Mouse (Mus musculus) right cerebral cortex, postnatal 36 days (tissue): Measurements from ENCODE around the gene Snap47.

Experiments
- DNase-seq, 2 experiments: peaks; one replicate each; pipeline ENCODE4 v3.0.0; 2022; ENCODE audit warnings: low spot score in 2 of 2, mixed read lengths in 1 of 2

Gene Snap47

DNA sequence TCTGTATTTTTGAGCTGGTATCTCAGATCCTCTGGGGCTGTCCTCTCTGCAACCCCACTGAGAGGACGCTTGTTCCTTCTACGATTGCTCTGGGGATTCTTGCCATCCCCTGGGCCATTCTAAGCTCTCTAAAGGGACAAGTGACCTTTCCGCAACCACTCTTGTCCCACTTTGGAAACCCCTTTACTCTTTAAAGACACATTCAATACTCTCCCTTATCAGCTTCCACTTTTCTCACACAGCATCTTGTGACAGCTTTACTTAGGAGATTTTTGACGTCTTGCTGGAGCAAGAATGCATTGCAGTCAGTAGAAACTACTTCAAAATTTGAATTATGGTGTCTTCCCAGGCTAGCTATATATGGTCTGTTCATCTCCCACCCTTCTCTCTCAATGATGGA is at the start of gene Snap47:
TSS of gene Snap47 (minus strand) at position 101 of the 400 bp plus-strand sequence.
- DNase-seq: no peak

DNA sequence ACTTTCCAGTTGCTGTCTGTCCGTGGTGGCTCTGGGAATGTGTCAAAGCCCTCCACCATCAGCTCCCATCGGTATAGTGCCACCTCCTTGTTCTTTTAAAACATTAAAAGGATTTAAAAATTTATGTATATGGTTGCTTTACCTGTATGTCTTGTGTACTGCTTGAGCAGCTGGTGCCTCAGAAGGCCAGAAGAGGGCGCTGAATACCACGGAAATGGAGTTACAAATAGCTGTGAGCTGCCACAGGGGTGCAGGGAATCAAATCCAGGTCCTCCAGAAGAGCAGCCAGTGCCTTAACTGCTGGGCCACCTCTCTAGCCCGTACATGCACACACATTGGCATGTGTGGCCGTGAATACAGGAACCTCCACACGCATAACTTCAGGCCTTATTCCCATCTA is 46.8 kb upstream of the Snap47 start:
- DNase-seq: no peak

DNA sequence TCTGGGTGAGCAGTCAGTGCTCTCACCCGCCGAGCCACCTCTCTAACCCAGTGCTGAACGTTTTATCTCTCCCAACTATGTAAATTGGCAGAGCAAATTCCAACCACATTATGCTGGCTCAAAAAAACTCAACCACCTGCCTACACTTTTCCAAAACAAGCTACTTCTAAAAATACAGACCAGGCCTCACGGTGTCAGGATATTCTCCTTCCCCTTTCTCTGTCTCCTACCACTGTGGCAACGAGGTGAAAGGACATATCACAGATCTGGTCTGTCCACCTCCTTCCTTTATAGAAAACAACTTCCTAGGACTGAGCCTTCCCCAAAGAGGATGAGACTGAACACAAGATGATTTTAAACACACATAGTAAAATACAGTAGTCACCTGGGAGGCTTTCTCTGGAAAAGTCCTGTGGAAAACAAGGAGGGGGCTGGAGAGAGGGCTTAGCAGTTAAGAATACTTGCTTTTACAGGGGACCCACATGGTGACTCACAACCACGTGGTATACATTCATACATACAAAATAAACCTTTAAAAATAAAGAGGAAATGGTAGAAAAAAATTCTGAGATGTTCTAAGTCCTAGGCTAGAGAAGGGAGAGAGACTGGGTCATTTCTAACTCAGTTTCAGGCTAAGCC is 45.8 kb upstream of the Snap47 start:
- peak in 1 of 2 experiments; percentile 48 for DNase-seq

DNA sequence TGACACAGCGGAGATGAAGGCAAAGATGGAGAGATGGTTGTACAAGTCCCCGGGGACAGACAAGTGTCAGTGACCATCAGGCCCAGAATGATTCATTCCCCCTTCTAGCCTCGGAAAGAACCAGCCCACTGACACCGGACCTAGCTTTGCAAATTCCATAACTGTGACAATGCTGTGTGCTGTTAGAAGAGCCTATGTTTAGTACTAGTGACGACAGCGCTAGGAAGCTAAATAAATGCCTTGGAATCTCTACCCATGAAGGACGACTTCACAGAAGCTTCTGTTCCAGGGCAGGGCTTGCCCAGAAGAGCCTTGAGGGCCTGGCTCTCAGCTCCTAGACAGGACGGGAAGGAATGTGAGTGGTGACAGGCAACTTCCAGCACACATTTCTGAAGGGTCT is 35.2 kb upstream of the Snap47 start:
- peak in 1 of 2 experiments; percentile 36 for DNase-seq

DNA sequence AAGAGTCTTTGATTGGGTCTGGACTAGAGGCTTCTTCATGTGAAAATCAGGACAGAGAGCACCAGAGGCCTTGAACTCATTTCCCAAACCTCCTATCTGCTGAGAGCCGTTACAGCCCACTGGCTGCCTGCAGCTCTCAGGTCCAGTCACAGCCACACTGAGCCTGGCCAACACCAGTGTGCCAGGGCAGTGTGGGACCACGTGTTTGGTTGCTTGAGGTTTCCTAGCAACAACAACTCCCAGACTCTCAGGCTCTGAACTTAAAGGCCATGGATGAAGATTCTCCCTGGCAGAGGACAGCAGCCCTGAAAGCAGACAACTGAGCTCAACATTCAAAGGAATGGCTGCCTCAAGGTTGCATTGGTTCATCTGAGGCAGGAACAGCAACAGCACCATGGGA is 34.7 kb upstream of the Snap47 start:
- DNase-seq: no peak

DNA sequence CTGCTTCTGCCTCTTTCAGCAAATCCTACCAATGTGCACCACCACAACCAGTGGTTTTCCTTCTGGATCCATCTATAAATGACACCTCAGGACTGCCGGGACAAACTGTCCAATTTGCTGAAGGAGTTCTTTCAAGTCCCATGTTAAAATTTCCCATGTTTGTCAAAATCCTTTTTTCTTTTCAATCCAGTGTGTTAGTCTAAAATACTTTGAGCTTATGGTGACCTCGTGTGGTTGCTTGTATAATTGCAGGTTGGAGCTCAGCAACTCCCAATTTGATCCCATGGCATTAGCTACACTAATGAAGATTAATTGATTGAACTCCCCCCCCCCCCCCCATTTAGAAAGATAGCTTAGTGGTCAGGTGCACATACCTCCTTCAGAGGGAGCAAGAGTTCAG is 32.2 kb upstream of the Snap47 start:
- DNase-seq: no peak

DNA sequence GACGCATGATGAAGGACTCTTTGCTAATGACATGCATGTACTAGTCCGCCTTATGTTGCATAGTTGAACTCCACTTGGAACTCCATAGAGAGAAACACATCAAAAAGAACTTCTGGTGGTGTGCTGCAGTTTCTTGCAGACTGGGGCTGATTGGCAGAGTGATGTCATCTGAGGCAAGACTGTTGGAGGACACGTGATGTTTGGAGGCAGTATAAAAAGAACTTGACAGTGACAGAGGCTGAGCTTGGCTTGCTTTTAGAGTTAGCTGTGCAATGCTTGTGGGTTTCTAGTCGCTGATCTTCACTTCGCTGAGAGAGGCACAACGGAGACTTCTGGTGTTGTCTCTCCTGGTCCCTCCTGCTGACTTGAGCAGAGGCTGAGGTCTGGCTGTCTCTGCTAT is 26.3 kb upstream of the Snap47 start:
- no peak for DNase-seq

DNA sequence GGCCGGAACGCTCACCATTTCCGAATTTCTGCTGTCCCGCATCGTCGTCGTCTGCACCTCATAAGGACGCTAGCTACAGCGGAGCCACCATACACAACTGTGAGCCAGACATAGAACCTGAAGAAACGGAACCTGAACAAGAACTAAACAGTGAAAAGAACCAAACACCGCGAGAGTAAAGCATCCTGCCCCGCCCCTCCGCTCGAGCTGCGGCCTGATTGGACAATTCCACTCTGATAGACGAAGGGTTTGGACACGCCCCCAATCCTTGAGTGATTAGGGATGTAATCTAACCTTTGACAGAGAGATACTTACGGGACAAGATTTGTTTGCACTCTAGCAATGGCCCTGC is 21.3 kb upstream of the Snap47 start, which contains the start of gene Zfp867:
TSS of gene Zfp867 (minus strand) at position 149 of the 352 bp plus-strand sequence.
- peak; percentile 85 to 88 for DNase-seq

DNA sequence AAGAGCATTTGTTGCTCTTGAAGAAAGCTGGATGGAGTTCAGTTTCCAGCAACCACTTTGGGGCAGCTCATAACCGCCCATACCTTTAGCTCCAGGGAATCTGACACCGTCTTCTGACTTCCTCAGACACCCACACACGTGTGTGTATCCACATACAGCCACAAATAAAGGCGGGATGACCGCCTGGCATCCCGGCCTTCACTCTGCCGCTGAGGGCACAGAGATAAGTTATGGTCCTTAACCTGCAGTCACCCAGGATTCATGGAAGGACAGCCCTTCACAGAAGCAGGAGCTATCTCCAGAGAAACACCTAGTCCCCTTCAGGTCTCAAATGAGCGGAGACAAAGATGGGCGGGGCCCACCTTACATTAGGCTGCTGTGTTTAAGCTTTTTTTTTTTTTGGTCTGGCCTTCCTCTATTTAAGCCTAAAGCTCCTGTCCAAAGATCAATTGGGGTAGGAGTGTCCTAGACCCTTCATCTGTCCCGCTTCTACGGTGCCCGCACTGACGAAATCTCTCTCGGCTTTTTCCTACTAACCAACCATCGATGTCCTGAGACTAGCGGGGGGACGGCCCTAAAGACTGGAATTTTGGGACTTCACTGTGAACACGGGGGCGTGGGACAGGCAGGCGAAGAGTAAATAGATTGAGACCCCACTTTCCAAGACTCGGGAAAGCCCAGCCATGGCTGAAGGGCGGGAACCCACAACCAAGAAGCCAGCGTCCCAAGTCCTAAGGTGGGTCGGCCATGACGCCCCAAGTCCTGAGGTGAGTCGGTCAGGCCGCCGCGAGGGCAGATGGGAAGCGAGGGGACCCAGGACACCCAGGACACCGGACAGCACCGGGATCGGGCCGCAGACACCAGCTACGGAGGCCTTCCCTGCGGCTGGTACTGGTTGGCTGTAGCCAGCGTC is 20.7 kb upstream of the Snap47 start:
- DNase-seq: no peak

DNA sequence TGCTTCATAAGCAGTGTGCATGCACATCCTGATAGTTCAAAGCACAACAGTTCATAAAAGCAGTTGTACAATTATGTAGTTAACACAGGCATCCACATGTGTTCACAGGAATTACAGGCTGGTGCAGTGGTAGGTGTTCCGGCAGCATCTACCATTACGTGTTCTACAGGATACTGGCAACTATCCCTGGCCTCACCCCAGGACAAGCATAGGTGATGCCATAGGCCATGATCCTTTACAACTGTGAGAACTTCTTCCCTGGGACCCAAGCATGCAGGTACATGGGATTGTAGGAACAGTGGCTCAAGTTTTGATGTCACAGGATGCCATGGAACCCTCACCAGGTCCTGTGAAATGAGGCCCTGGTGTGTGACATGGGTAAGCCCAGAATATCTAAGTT is 9.5 kb upstream of the Snap47 start:
- DNase-seq: no peak

DNA sequence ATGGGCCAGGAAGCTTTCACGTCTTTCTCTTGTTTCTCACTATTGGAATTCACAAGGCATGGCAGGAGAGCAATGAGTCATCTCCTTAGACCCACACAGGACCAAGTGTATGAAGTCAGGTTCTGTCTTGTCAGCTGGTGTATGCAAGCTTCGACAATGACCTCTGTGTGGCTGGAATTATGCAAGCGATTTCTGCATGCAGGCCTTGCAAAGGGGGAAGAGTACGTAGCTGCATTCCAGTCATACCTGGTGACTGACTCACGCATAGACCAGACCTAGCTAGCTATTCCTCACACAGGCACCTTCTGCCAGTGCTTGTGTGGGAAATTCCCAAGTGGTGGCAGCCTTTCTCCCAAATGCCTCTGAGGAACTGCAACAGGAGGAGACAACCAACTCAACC is 8.0 kb upstream of the Snap47 start:
- DNase-seq: no peak

DNA sequence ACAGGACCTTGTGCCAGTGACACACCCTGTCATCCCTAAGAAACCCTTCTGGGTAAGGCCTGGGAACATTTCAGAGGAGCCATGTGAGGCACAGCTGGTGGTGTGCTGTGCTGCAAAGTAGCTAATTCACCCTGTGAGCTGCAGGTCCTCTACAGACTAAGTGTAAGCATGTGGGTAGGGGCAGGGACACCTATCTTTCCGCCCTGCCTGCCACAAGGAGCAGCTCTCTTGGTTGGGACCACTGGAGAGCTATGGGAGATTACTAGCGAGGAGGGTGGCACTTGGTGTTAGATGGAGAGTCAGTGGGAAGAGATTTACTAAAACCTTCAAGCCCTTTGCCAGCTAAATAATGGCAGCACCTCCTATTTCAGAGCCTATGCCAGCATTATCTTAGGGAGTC is 5.9 kb upstream of the Snap47 start:
- DNase-seq: no peak

DNA sequence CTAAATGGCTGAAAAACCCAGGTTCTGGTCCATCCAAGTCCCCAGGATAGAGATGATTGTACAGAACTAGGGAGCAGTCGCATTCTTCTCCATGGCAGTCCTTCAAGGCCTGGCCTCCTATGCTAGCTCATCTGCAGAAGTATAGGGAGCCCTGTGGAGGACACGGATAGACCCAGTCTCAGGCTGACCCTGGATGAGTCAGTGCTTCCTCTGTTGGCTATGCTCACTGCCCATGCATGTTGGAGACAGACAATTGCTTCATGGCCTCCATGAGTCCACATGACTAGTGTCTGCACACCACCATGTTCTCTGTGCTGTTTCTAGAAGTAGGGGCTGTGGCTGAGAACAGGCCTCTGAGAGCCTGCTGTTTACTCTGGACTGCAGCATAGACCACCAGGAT is 5.4 kb upstream of the Snap47 start:
- no peak for DNase-seq

DNA sequence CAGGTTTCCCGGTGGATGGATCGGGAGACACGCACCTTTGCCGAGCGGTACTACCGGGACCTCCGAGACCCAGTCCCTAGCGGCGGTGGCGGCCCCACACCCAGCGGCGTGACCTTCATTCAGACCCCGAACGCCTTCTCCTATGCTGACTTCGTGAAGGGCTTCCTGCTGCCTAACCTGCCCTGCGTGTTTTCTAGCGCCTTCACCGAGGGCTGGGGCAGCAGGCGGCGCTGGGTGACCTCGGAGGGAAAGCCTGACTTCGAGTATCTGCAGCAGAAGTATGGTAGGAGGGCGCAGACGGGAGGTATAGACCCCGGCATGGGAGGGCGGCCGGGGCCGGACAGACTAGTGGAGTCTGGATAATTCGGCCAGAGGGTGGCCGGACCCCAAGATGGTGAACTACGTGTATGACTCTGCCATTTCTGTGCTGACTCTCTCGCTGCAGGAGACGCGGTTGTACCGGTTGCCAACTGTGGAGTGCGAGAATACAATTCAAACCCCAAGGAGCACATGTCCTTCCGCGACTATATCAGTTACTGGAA is 685 bp downstream of the Snap47 start:
- peak in 1 of 2 experiments; percentile 23 for DNase-seq

DNA sequence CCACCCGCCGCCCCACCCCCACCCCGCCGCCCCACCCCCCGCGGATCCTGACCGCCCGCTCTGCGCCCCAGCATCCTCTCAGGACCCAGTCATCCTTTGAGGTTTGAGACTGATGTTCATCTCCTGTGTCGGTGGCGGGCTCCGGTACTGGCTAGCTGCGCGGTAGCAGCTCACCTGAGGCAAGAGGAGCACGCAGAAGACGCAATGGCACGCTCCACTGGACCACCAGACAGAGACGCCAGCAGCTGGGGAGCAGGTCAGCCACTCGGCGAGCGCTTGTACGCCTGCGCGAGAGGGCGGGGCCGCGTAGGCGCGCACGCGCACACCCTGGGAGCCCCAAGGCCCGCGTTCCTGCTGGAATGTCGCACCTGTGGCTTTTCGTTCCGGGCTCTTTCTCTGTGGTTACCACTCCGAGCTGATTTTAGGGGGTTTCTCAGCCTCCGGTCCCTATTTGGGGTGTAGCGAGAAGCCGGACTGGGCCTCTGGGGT is 1.2 kb downstream of the Snap47 start, which contains the start of gene Jmjd4:
TSS of gene Jmjd4 (plus strand) at position 305 of the 489 bp plus-strand sequence.
- DNase-seq: peak; percentile 88 to 89

DNA sequence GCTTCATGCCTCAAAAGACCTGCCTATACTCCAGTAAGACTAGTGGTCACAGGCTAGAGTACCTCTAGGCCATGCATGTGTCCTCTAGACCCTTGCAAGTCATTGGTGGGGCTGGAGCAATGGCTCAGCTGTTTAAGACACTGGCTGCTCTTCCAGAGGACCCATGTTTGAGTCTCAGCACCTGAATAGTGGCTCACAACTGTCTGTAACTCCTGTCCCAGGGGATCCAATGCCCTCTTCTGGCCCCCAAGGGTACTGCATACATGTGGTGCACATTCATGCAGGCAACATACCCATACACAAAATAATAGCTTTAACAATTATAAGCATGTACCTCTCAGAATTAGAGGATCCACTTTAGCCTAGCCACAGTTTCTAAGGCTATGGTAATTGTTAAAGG is 7.9 kb downstream of the Snap47 start:
- no peak for DNase-seq

DNA sequence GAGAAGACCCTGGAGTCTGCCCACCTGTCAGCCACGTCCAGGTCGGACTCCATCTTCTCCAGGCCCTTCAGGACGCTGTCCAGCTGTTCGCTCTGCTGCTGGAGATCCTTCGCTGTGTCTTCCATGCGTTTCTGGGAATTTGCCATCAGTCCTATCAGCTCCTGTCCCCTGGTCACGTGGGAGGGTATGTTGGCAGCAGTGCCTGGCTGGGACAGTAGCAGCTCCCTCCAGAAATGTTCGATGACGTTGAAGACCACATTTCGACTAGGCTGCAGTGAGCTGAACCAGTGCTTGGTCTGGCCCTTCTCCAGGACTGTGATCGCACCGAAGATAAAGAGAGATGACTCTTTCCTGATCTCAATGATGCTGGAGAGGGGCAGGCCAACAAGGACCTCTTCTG is 13.0 kb downstream of the Snap47 start:
- no peak for DNase-seq

DNA sequence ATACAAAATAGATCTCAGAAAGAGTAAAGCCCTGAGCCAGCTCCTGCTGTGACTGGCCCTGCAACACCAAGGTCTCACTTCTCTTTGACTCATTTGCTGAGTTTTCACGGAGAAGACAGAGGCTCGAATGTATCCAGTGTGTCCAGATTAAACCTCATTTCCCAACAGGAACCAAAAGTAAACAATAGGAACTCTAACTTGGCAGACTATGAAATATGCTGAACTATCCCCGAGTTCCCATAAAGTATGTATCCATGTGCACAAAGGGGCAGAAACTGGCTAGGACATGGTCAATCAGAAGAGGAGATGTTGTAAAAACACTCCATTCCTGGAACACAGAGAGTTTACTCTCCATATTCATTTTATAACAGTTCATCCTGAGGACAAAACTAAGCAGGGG is 18.7 kb downstream of the Snap47 start:
- no peak for DNase-seq

DNA sequence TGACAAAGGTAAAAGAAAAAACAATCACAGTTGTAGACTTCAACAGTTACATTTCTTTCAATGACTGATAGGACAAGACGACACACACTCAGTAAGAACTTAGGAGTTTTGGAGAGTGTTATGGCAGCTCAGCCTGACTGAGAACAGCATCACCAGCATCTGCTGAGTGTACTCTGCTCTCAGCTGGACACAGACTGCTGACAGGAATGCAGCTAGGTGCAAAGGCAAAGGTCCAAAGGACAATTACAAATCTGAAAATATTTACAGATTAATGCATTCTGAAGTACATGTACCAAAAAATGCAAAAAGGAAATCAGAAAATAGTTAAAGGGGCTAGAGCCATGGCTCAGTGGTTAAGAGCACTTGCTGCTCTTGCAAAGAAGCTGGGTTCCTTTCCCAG is 21.0 kb downstream of the Snap47 start:
- no peak for DNase-seq

DNA sequence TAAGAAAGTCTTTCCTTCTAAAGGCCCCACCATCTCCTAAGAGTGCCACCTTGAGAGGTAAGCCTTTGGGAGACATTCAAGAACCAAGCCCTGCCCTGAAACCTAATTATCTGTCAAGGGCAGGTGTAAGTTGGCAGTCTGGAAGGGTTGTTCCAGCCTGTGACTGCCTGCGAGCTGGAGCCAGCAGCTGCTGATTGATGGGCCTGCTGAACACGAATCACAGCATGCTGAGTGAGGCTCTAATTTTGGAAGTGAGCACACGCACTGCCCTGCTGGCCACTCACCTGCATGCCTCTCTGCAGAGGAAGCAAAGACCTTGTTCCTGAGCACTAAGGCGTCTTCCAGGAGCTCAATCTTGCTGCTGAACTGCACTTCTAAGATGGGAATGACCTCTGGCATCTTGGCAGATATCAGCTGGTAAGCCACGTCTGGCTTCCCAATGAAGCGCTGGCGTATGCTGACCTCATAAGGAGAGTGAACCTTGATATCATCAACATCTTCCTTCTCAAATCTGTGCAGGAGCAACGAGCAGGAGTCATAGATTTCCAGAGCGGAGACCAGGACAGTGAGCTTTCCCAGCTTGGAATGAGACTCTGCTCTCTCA is 22.8 kb downstream of the Snap47 start:
- DNase-seq: no peak

DNA sequence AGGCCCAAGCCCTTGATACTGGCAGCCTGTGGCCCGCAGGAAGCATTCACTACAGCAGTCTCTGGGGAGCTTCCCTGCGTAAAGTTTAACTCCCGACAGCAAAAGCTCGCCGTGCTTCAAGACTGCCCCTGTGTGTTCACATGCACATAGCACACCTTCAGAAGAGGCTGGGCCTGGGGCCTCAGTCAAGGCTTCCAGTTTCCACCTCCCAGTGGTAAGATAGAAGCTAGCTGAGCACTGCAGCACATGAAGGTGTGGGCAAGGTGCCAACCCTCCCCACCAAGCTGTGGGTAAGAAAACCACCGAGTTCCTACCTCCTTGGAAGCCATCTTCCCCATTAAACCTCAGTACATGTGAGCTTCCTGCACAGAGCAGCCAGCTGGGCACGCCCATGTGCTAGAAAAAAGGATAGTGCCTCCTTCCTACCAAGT is 25.3 kb downstream of the Snap47 start:
- DNase-seq: peak; percentile 23 to 37

DNA sequence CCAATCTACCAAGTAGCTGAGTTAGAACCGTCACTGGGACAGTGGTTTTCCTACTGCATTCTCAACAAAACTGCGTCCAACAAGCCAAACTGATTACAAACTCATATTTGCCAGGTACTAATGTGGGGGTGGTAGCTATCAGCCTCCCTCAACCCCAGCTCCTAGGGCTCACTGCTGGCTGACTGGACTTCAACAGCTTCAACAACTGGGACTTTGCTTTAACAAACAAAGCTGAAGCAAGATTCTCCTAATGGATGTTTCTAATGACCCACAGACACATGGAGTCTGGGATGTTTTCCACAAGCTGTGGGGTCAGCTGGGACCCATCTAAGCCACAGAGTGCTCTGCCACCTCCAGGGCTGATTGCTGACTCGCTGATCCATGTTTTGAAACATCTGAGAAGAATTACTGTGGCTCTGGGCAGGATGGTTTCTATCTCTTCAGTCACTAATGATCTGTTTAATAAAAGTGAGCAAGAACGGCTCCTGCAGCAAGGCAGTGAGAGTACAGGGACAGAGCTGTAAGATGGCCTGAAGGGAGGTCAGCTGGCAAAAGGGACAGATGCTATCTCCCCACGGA is 27.9 kb downstream of the Snap47 start:
- DNase-seq: no peak
